Mouse (Mus musculus) intestine, embryonic 14.5 days (tissue): Measurements from ENCODE around the gene Vmn1r3. TPM values are rescaled to one million over a fixed set of nuclear protein-coding genes. Genes with fewer than 3 reads are reported as not detected.
"Not testable (repeated sequence)": the region's sequence is repeated elsewhere in the genome, so short reads cannot be mapped to it uniquely, and the experiment has no call there.

ENCODE experiments used
- ATAC-seq: fragments of 200-750 bp; cut with Nextera tagmentation; replicated peaks from 2 replicates; pipeline ENCODE4 v1.8.0; 2017; ENCODE audit warnings: low read depth, moderate number of reproducible peaks, moderate TSS enrichment, moderate library complexity; ENCODE audit not compliant: low FRiP score, low TSS enrichment
- DNase-seq: peaks from one replicate; pipeline ENCODE4 v3.0.0-alpha.2; 2018; ENCODE audit warnings: low spot score
- H3K27ac ChIP-seq: fragments of 300-500 bp; sonication (generic); 2 replicates; pipeline ENCODE4 v1.5.1; 2014; ENCODE audit warnings: low read depth, mild to moderate bottlenecking, control low read depth
- H3K27me3 ChIP-seq: fragments of 300-500 bp; sonication (generic); replicated peaks from 2 replicates; pipeline ENCODE4 v1.6.1; 2014; ENCODE audit warnings: low read length, control low read depth; ENCODE audit not compliant: control insufficient read depth, insufficient read depth
- H3K36me3 ChIP-seq: fragments of 300-500 bp; sonication (generic); 2 replicates; pipeline ENCODE4 v1.6.1; 2014; ENCODE audit warnings: low read length, control low read depth; ENCODE audit not compliant: control insufficient read depth, insufficient read depth
- H3K4me1 ChIP-seq: fragments of 300-500 bp; sonication (generic); replicated peaks from 2 replicates; pipeline ENCODE4 v1.6.1; 2014; ENCODE audit warnings: low read length, control low read depth, mixed read lengths; ENCODE audit not compliant: control insufficient read depth, insufficient read depth
- H3K4me2 ChIP-seq: fragments of 300-500 bp; sonication (generic); 2 replicates; pipeline ENCODE4 v1.6.1; 2014; ENCODE audit warnings: low read length
- H3K4me3 ChIP-seq: fragments of 300-500 bp; sonication (generic); 2 replicates; pipeline ENCODE4 v1.5.1; 2014; ENCODE audit warnings: low read depth, low read length, control low read depth, mixed read lengths
- H3K9ac ChIP-seq: fragments of 300-500 bp; sonication (generic); 2 replicates; pipeline ENCODE4 v1.6.1; 2014; ENCODE audit warnings: mild to moderate bottlenecking, low read length
- H3K9me3 ChIP-seq: fragments of 300-500 bp; sonication (generic); 2 replicates; pipeline ENCODE4 v1.6.1; 2016; ENCODE audit warnings: low read length, control low read depth; ENCODE audit not compliant: control insufficient read depth
- WGBS: fragments of 180-500 bp; shearing (Covaris S2); extraction: QIAGEN DNeasy Blood & Tissue Kit; methylation state at CpG from one replicate; pipeline ENCODE4 v1.1.7; 2014; 5-methylcytosine and 5-hydroxymethylcytosine counted together
- polyA plus RNA-seq: library from polyadenylated mRNA; unstranded; fragments of >200 nt; fragmentation: Nextera tagmentation; extraction: Ambion mirVana; gene quantifications from 2 replicates; pipeline ENCODE4 v1.2.1, GENCODE M21; 2014

The Vmn1r3 gene
- not detected in 2 replicates for polyA plus RNA-seq

DNA sequence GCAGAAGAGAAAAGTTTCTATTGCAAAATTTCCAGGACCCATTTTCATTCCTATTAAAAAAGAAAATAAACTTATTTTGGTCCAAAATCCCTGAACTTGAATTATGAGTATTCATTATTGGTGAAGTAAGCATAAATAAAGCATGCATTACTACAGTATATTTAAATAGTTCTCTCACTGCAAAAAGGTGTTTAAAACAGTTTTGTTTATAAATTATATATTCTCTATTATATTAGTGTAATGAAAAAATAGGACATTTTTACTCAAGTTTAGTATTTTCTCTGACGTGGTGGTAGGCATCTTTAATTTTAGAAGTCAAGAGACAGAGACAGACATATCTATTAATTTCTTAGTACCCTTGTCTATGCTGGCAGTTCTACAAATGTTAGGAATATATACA lies at the start of gene Vmn1r3:
TSS of gene Vmn1r3 (minus strand) at position 101 of the 400 bp plus-strand sequence.
- H3K9me3 ChIP-seq, H3K9ac ChIP-seq, H3K27ac ChIP-seq, H3K4me1 ChIP-seq, DNase-seq, H3K27me3 ChIP-seq, H3K36me3 ChIP-seq, ATAC-seq, H3K4me2 ChIP-seq, H3K4me3 ChIP-seq: not testable (repeated sequence)
- WGBS: 75% methylated on average over 1 of the region's 1 CpGs

DNA sequence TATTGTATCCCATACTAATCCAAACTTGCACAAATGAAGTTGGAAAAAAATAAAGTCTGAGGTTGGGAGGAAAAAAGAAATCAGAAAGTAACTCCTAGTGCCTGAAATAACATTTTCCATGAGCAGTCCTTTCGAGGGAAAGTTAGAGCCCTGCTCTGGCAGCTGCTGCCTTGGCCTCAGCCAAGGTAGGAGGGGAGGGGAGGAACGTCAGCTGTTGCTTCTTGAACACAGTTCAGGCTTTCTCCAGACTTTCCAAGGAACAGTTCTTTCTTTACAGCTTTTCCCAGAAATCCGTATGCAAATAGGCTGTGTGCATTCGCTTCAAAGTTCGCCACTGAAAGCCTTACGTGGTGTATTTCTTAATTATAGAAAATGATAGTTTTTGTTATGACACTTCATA lies 46.9 kb upstream of the Vmn1r3 start:
- H3K9ac ChIP-seq: no peak overlapping the region
- H3K27ac ChIP-seq: no peak overlapping the region
- H3K4me1 ChIP-seq: no peaks in the 10 kb centered on the region
- H3K36me3 ChIP-seq: no peaks in the 10 kb centered on the region
- peaks cover 4% of the 10 kb centered on the region for H3K9me3 ChIP-seq
- no peak for ATAC-seq
- H3K4me3 ChIP-seq: no peak overlapping the region
- DNase-seq: no peak
- H3K27me3 ChIP-seq: no peaks in the 10 kb centered on the region
- no peak overlapping the region for H3K4me2 ChIP-seq
- 72% methylated on average over 6 of the region's 6 CpGs for WGBS

DNA sequence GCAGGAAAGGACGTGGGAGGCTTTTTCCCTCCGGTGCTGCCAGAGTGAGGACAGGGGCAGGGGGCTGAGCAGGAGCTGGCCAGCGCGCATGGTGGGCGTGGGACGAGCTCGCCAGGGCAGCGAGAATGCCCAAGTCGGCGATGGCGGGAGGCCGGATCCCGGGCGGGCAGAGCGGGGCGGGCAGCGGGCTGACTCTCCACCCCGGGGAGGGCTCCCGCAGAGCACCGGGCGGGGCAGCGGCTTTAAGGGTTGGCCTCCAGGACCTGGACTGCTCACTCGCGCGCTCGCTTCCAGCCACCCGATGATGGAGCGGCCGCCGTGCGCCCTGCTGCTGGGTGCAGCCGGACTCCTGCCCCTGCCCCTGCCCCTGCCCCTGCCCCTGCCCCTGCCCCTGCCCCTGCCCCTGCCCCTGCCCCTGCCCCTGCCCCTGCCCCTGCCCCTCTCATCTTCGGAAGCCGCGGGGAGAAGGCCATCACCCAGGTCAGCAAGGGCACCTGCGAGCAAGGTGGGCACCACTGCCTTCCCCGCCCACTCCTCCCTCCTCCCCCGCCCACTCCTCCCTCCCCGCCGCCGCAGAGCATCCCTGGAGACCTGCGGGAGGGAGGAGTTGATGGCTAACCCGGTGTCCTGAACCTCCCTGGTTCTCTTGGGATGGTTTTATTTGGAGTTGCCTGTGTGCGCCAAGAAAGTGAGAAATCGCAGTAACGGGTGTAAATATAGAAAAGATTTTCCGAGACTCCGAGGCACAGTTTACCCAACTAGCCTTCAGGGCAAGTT lies 45.9 kb upstream of the Vmn1r3 start:
- no peaks in the 10 kb centered on the region for H3K27me3 ChIP-seq
- H3K9ac ChIP-seq: no peak overlapping the region
- peak overlapping the region; percentile 61 for H3K4me2 ChIP-seq
- DNase-seq (peak; percentile 65), ATAC-seq (peak; percentile 42; the same call in 1 of the 2 replicates)
- H3K4me1 ChIP-seq: no peaks in the 10 kb centered on the region
- H3K9me3 ChIP-seq: peaks cover 4% of the 10 kb centered on the region
- H3K27ac ChIP-seq: no peak overlapping the region
- peak overlapping the region; percentile 29 for H3K4me3 ChIP-seq
- WGBS: 10% methylated on average over 21 of the region's 48 CpGs
- H3K36me3 ChIP-seq: no peaks in the 10 kb centered on the region

DNA sequence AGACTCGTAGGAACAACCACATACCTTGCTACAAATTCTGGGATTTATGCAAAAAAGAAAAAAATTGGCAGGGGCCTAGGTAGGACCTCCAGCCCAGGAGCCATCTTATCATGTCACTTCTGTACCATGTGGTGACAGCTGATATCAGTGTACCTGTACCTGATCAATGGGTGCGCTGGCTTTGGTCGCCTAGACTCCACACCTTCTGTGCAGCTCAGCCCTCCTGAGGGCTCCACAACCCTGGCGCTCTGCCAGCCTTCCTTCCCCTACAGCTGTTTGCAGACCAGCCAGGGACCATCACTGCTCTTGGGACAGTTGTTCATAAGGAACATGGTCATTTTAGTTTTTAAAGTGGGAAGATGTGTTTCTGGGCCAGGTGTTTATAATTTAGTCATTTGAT lies 44.4 kb upstream of the Vmn1r3 start:
- DNase-seq (peak; percentile 56), ATAC-seq (peak; percentile 30)
- WGBS: 68% methylated on average over 4 of the region's 4 CpGs
- Histone ChIP-seq H3K4me3 (no peak overlapping the region), H3K9me3 (peaks cover 11% of the 10 kb centered on the region), H3K36me3 (no peaks in the 10 kb centered on the region), H3K4me2 (no peak overlapping the region), H3K27ac (no peak overlapping the region), H3K27me3 (no peaks in the 10 kb centered on the region), H3K9ac (no peak overlapping the region), H3K4me1 (no peaks in the 10 kb centered on the region)

DNA sequence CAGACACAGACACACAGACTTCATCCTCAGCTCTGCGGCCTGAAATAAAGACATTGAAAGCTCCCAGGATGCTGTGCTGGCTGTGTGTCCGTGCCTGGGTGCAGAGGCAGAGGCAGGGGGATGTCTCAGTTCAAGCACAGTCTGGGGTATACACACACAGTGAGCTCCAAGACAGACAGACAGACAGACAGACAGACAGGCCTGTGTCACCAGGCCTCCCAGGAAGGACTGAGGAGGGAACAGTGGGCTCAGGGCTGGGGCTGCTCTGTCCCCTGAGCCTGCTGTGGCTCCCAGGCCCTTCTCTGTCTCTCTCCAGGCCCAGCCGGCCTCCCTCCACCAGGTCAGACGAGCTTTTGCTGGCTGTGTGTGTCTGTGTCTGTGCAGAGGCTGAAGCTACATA lies 43.3 kb upstream of the Vmn1r3 start:
- H3K9me3 ChIP-seq: peaks cover 11% of the 10 kb centered on the region
- H3K36me3 ChIP-seq: no peaks in the 10 kb centered on the region
- 0 out of 2 replicates have a peak, but pooled peaks have one; percentile 22 for ATAC-seq
- whole genome bisulfite sequencing: 68% methylated on average over 4 of the region's 4 CpGs
- H3K9ac ChIP-seq: no peak overlapping the region
- H3K27ac ChIP-seq: no peak overlapping the region
- H3K4me1 ChIP-seq: no peaks in the 10 kb centered on the region
- H3K4me2 ChIP-seq: no peak overlapping the region
- no peak for DNase-seq
- no peaks in the 10 kb centered on the region for H3K27me3 ChIP-seq
- H3K4me3 ChIP-seq: no peak overlapping the region

DNA sequence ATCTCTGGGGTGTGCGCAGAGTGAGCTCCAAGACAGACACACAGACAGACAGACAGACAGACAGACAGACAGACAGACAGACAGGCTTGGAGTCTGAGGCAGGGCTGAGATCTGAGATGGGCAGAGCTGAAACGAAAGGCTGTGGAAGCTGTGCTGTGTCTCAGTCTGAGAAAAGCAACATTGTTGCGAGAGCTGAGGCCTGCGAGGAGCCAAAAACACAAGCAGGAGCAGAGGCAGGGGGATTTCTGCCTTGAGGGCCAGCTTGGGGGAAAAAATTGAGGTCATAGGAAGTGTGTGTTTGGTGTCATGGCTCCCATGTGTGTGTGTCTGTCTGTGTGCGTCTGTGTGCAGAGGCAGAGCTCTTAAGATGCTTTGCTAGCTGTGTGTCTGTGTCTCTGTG lies 42.6 kb upstream of the Vmn1r3 start:
- H3K4me2 ChIP-seq: no peak overlapping the region
- WGBS: 61% methylated on average over 5 of the region's 5 CpGs
- DNase-seq (no peak), ATAC-seq (no peak)
- no peaks in the 10 kb centered on the region for H3K4me1 ChIP-seq
- no peak overlapping the region for H3K9ac ChIP-seq
- peaks cover 11% of the 10 kb centered on the region for H3K9me3 ChIP-seq
- no peaks in the 10 kb centered on the region for H3K36me3 ChIP-seq
- H3K27ac ChIP-seq: no peak overlapping the region
- no peaks in the 10 kb centered on the region for H3K27me3 ChIP-seq
- no peak overlapping the region for H3K4me3 ChIP-seq

DNA sequence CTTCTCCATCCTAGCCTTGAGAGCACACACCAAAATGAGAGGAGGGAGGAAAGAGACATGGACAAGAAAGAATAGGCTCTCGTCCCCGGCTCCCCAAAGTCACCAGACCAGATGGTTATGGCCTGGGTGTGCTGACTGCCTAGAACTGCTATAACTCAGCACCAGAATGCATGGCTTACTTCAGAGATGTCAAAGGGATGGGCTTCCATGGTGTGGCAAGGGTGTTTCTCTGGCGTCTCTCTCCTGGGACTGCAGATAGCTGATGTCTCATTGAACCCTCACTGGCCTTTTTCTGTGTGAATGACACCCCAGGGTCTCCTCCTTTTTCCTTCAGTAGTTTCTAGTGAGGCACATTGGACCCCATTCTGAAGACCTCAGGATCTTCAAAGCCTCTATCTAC lies 41.3 kb upstream of the Vmn1r3 start:
- H3K4me2 ChIP-seq: no peak overlapping the region
- no peak overlapping the region for H3K4me3 ChIP-seq
- no peaks in the 10 kb centered on the region for H3K4me1 ChIP-seq
- peaks cover 11% of the 10 kb centered on the region for H3K9me3 ChIP-seq
- H3K27me3 ChIP-seq: no peaks in the 10 kb centered on the region
- DNase-seq (peak; percentile 54), ATAC-seq (no peak)
- H3K36me3 ChIP-seq: no peaks in the 10 kb centered on the region
- no peak overlapping the region for H3K9ac ChIP-seq
- H3K27ac ChIP-seq: no peak overlapping the region
- 69% methylated on average over 3 of the region's 3 CpGs for WGBS

DNA sequence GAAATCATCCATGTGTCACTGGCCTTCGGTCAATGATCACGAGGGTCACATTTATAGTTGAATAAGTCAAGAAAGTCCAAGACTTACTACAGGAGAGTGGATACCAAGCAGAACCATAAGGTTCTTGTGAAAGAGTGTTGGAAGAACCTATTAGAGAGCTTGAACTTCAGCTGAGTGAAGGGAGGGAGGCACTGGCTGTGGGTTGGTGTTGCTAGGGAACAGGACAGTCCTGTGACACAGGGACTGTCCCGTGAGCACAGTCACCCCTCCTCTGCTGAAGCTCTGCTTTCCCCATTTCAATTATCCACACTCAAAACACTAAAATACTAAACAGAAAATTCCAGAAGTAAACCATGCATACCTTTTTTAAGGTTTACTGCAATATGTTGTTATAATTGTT lies 40.3 kb upstream of the Vmn1r3 start:
- H3K4me1 ChIP-seq, H3K4me3 ChIP-seq, H3K27ac ChIP-seq, H3K9ac ChIP-seq, H3K27me3 ChIP-seq, H3K4me2 ChIP-seq, ATAC-seq, H3K36me3 ChIP-seq: not testable (repeated sequence)
- H3K9me3 ChIP-seq: peaks cover 11% of the 10 kb centered on the region
- DNase-seq: peak; percentile 46
- 65% methylated on average over 3 of the region's 3 CpGs for WGBS

DNA sequence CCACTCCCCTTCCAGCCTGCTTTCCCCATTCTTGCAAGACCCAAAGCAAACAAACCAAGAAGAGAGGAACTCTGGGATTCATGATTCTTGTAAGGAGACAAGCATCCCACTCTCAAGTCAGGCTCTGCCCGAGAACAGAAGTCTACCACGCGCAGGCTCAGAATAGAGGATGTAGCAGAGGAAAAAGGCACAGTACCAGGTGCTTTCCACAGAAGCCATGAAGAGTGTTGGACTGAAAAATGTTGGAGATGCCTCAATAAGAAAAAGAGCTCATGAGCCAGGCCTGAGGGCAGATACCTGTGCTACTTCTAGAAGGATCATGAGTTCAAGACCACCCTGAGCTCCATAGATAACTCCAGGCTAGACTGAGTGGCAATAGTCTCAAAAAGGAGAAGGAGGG lies 39.7 kb upstream of the Vmn1r3 start:
- not testable (repeated sequence) for H3K4me3 ChIP-seq, H3K27me3 ChIP-seq, H3K4me2 ChIP-seq, H3K27ac ChIP-seq, H3K36me3 ChIP-seq, H3K4me1 ChIP-seq, H3K9ac ChIP-seq
- peaks cover 11% of the 10 kb centered on the region for H3K9me3 ChIP-seq
- WGBS: 54% methylated on average over 3 of the region's 3 CpGs
- ATAC-seq: 0 out of 2 replicates have a peak, but pooled peaks have one; percentile 6
- peak; percentile 50 for DNase-seq
